ENCODE assay signal across 8 mouse cellular contexts in the genomic region with DNA sequence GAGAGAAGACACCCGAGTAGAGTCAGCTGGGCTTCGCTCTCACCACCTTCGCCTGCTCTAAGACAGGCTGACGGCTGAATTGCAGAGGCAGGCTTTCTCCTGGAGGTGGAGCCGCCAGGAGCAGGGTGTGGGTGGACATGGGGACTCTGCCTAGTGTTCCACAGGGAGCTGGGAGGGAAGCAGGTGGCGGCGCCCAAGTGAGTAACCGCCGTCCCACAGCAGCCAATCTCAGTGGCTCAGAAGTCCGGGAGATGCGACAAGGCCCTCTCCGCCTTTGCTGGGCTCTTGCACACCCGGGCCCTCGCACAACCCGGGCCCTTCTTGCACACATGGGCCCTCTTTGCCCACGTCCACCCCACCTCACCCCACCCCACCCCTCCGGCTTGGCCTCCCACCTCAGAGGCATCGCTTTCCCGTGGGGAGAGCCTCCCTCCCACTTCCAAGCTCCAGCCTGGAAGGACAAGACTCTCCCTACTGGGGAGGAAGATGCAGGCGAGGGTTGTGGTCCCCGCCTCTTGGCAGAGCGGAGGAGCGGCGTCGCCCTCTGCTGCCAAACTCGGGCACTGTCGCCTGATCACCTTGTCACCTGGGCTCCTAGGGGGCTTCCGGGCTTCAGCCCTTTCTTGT. TPM values are rescaled to one million over a fixed set of nuclear protein-coding genes. Genes with fewer than 3 reads are reported as not detected.
DNase-seq lines count a peak whose midpoint lies in the region; ATAC-seq and TF ChIP-seq lines count a peak whose summit lies in the region.

No protein-coding gene starts in this region.

- no peaks in the 10 kb centered on the region; the same call in 1 of the 2 replicates for H3K27me3 ChIP-seq in forebrain, postnatal 0 days (ENCODE audit: insufficient read depth, low read length)
- H3K27me3 ChIP-seq in kidney, embryonic 15.5 days = no peaks in the 10 kb centered on the region
- peaks cover 29% of the 10 kb centered on the region for H3K27me3 ChIP-seq in liver, embryonic 15.5 days

- WGBS in lung, adult 2 months = 13% methylated on average over 28 of the region's 28 CpGs
- WGBS in forebrain, postnatal 0 days = 3% methylated on average over 28 of the region's 28 CpGs
- 2% methylated on average over 28 of the region's 28 CpGs for whole genome bisulfite sequencing in kidney, embryonic 15.5 days
- WGBS in liver, embryonic 15.5 days (ENCODE audit: insufficient replicate concordance) = 9% methylated on average over 28 of the region's 28 CpGs
- WGBS in olfactory bulb, adult 2 months = 5% methylated on average over 28 of the region's 28 CpGs

- no peaks in the 10 kb centered on the region for H3K36me3 ChIP-seq in forebrain, postnatal 0 days (ENCODE audit: insufficient read depth)
- no peaks in the 10 kb centered on the region for H3K36me3 ChIP-seq in kidney, embryonic 15.5 days
- H3K36me3 ChIP-seq in liver, embryonic 15.5 days (replicated peaks) = no peaks in the 10 kb centered on the region

- H3K27ac ChIP-seq in forebrain, postnatal 0 days (ENCODE audit: low read depth, low read length) = no peak overlapping the region
- no peak overlapping the region for H3K27ac ChIP-seq in kidney, embryonic 15.5 days
- no peak overlapping the region for H3K27ac ChIP-seq in liver, embryonic 15.5 days (replicated peaks)
- peak overlapping the region; percentile 95 for H3K27ac ChIP-seq in olfactory bulb, adult 2 months (ENCODE audit: insufficient read depth, low read depth, low read length)

- peaks cover 16% of the 10 kb centered on the region for H3K4me1 ChIP-seq in lung, adult 2 months (ENCODE audit: control insufficient read depth, insufficient read depth, low read length)
- H3K4me1 ChIP-seq in forebrain, postnatal 0 days (ENCODE audit: insufficient read depth) = no peaks in the 10 kb centered on the region
- H3K4me1 ChIP-seq in kidney, embryonic 15.5 days = peaks cover 52% of the 10 kb centered on the region
- H3K4me1 ChIP-seq in liver, embryonic 15.5 days (replicated peaks) = peaks cover 11% of the 10 kb centered on the region
- peaks cover 48% of the 10 kb centered on the region for H3K4me1 ChIP-seq in olfactory bulb, adult 2 months (ENCODE audit: control insufficient read depth, insufficient read depth, low read length)

- no peak for DNase-seq in lung, adult 2 months
- DNase-seq in lung, adult 18-20 months = no peak
- DNase-seq in cerebellum, adult 11 months = peak; percentile 64
- DNase-seq in forebrain, postnatal 0 days = peak; percentile 61

- no peak for TF ChIP-seq POLR2A in lung, adult 2 months (IDR thresholded peaks at IDR 0.05; ENCODE audit: borderline replicate concordance, extremely low read depth, low read depth, low read length)
- no peak for TF ChIP-seq POLR2A in olfactory bulb, adult 2 months (IDR thresholded peaks at IDR 0.05; ENCODE audit: insufficient read depth, low read depth, low read length)

- peak; percentile 50; the same call in 1 of the 2 replicates for ATAC-seq in forebrain, postnatal 0 days
- ATAC-seq in kidney, embryonic 15.5 days (replicated peaks; ENCODE audit: low FRiP score) = peak; percentile 30; the same call in 1 of the 2 replicates
- ATAC-seq in liver, embryonic 15.5 days (ENCODE audit: insufficient read depth) = no peak
- ATAC-seq in erythroblast, adult 5-6 weeks (replicated peaks; ENCODE audit: low FRiP score, poor library complexity, severe bottlenecking) = no peak

- no peaks in the 10 kb centered on the region for H3K9me3 ChIP-seq in forebrain, postnatal 0 days (ENCODE audit: low read length)
- H3K9me3 ChIP-seq in kidney, embryonic 15.5 days (replicated peaks) = no peaks in the 10 kb centered on the region
- no peaks in the 10 kb centered on the region for H3K9me3 ChIP-seq in liver, embryonic 15.5 days (replicated peaks)

- TF ChIP-seq CTCF in lung, adult 2 months (IDR thresholded peaks at IDR 0.05; ENCODE audit: insufficient read depth, low read length) = peak; percentile 64
- peak; percentile 63 for TF ChIP-seq CTCF in forebrain, postnatal 0 days (IDR thresholded peaks at IDR 0.05; ENCODE audit: low read depth)
- TF ChIP-seq CTCF in olfactory bulb, adult 2 months (IDR thresholded peaks at IDR 0.05; ENCODE audit: insufficient read depth, low read depth, low read length) = peak; percentile 56; the same call in 1 of the 2 replicates

- no peak overlapping the region for H3K9ac ChIP-seq in forebrain, postnatal 0 days
- H3K9ac ChIP-seq in kidney, embryonic 15.5 days = no peak overlapping the region
- H3K9ac ChIP-seq in liver, embryonic 15.5 days = no peak overlapping the region

- no peak overlapping the region for H3K4me3 ChIP-seq in lung, adult 2 months (replicated peaks; ENCODE audit: extremely low read depth, low read depth, low read length)
- H3K4me3 ChIP-seq in forebrain, postnatal 0 days (ENCODE audit: low read depth, low read length) = peak overlapping the region; percentile 9; the same call in 1 of the 2 replicates
- peak overlapping the region; percentile 36 for H3K4me3 ChIP-seq in kidney, embryonic 15.5 days (replicated peaks)
- H3K4me3 ChIP-seq in liver, embryonic 15.5 days (replicated peaks) = no peak overlapping the region
- H3K4me3 ChIP-seq in olfactory bulb, adult 2 months (ENCODE audit: insufficient read depth, low read depth, low read length) = no peak overlapping the region

- peak overlapping the region; percentile 42 for H3K4me2 ChIP-seq in forebrain, postnatal 0 days (ENCODE audit: low read depth)
- H3K4me2 ChIP-seq in kidney, embryonic 15.5 days = peak overlapping the region; percentile 78
- H3K4me2 ChIP-seq in liver, embryonic 15.5 days = peak overlapping the region; percentile 18; the same call in 1 of the 2 replicates

RNA-seq across cellular contexts. Expression of gene Grasp, which starts 15.0 kb away (rescaled TPM):
- 36.6 and 58.8 TPM in 2 replicates for polyA plus RNA-seq in lung, adult 2 months (2012; rRNA removed)
- total RNA-seq in forebrain, postnatal 0 days (2014; rRNA removed) = 8.8 and 11.1 TPM in 2 replicates
- 3.3 and 3.4 TPM in 2 replicates for polyA plus RNA-seq in forebrain, postnatal 0 days (2015; fragmentation: Nextera tagmentation; extraction: Ambion mirVana)
- polyA plus RNA-seq in kidney, embryonic 15.5 days (2015; fragmentation: Nextera tagmentation; extraction: Ambion mirVana) = 4.7 TPM in 2 replicates
- 0.37 and 0.46 TPM in 2 replicates for polyA plus RNA-seq in liver, embryonic 15.5 days (2015; fragmentation: Nextera tagmentation; extraction: Ambion mirVana)
- polyA plus RNA-seq in olfactory bulb, adult 2 months (2012; ENCODE audit: insufficient read depth, insufficient read length, low replicate concordance, missing spikeins) = not detected in 2 replicates
- total RNA-seq in erythroblast, adult 5-6 weeks (2015; ENCODE audit: low replicate concordance) = not detected in 2 replicates
- total RNA-seq in erythroblast, adult 5-6 weeks (2017; ENCODE audit: low replicate concordance) = 0.84 TPM in 1 of 2 replicates, not detected in the other

RNA-seq across cellular contexts. Expression of gene Nr4a1, which starts 15.1 kb away (rescaled TPM):
- polyA plus RNA-seq in lung, adult 2 months (2012; rRNA removed) = 40.0 and 43.4 TPM in 2 replicates
- 8.9 and 9.6 TPM in 2 replicates for total RNA-seq in forebrain, postnatal 0 days (2014; rRNA removed)
- polyA plus RNA-seq in forebrain, postnatal 0 days (2015; fragmentation: Nextera tagmentation; extraction: Ambion mirVana) = 8.5 and 9.0 TPM in 2 replicates
- polyA plus RNA-seq in kidney, embryonic 15.5 days (2015; fragmentation: Nextera tagmentation; extraction: Ambion mirVana) = 9.8 and 10.0 TPM in 2 replicates
- 0.68 and 0.83 TPM in 2 replicates for polyA plus RNA-seq in liver, embryonic 15.5 days (2015; fragmentation: Nextera tagmentation; extraction: Ambion mirVana)
- polyA plus RNA-seq in olfactory bulb, adult 2 months (2012; ENCODE audit: insufficient read depth, insufficient read length, low replicate concordance, missing spikeins) = not detected in 2 replicates
- total RNA-seq in erythroblast, adult 5-6 weeks (2015; ENCODE audit: low replicate concordance) = 3.3 and 11.3 TPM in 2 replicates
- total RNA-seq in erythroblast, adult 5-6 weeks (2017; ENCODE audit: low replicate concordance) = 6.0 and 15.7 TPM in 2 replicates

RNA-seq across cellular contexts. Expression of gene Atg101, which starts 45.1 kb away (rescaled TPM):
- 36.1 and 38.6 TPM in 2 replicates for polyA plus RNA-seq in lung, adult 2 months (2012; rRNA removed)
- total RNA-seq in forebrain, postnatal 0 days (2014; rRNA removed) = 56.3 and 60.0 TPM in 2 replicates
- 81.3 and 94.4 TPM in 2 replicates for polyA plus RNA-seq in forebrain, postnatal 0 days (2015; fragmentation: Nextera tagmentation; extraction: Ambion mirVana)
- 75.0 and 80.1 TPM in 2 replicates for polyA plus RNA-seq in kidney, embryonic 15.5 days (2015; fragmentation: Nextera tagmentation; extraction: Ambion mirVana)
- 25.5 and 27.3 TPM in 2 replicates for polyA plus RNA-seq in liver, embryonic 15.5 days (2015; fragmentation: Nextera tagmentation; extraction: Ambion mirVana)
- not detected in 2 replicates for polyA plus RNA-seq in olfactory bulb, adult 2 months (2012; ENCODE audit: insufficient read depth, insufficient read length, low replicate concordance, missing spikeins)
- 7.9 and 14.2 TPM in 2 replicates for total RNA-seq in erythroblast, adult 5-6 weeks (2015; ENCODE audit: low replicate concordance)
- total RNA-seq in erythroblast, adult 5-6 weeks (2017; ENCODE audit: low replicate concordance) = 13.0 and 14.1 TPM in 2 replicates

RNA-seq across cellular contexts. Expression of gene 6030408B16Rik, which starts 54.0 kb away (rescaled TPM):
- 35.1 and 39.4 TPM in 2 replicates for polyA plus RNA-seq in lung, adult 2 months (2012; rRNA removed)
- total RNA-seq in forebrain, postnatal 0 days (2014; rRNA removed) = 0.54 and 1.00 TPM in 2 replicates
- polyA plus RNA-seq in forebrain, postnatal 0 days (2015; fragmentation: Nextera tagmentation; extraction: Ambion mirVana) = 0.30 and 0.77 TPM in 2 replicates
- polyA plus RNA-seq in kidney, embryonic 15.5 days (2015; fragmentation: Nextera tagmentation; extraction: Ambion mirVana) = 18.1 and 19.9 TPM in 2 replicates
- 0.30 and 0.81 TPM in 2 replicates for polyA plus RNA-seq in liver, embryonic 15.5 days (2015; fragmentation: Nextera tagmentation; extraction: Ambion mirVana)
- not detected in 2 replicates for polyA plus RNA-seq in olfactory bulb, adult 2 months (2012; ENCODE audit: insufficient read depth, insufficient read length, low replicate concordance, missing spikeins)
- not detected in 2 replicates for total RNA-seq in erythroblast, adult 5-6 weeks (2015; ENCODE audit: low replicate concordance)
- total RNA-seq in erythroblast, adult 5-6 weeks (2017; ENCODE audit: low replicate concordance) = not detected in 2 replicates

Comparison
In these comparisons a context has a peak if more than half of its experiments do, and no peak if none do; other contexts are left out.
1. DNase-seq: peak in cerebellum, adult 11 months (single experiment) and forebrain, postnatal 0 days (single experiment); none in lung, adult 2 months (single experiment) and lung, adult 18-20 months (0 of 2).
2. H3K4me3 ChIP-seq: peak in forebrain, postnatal 0 days (single experiment) and kidney, embryonic 15.5 days (single experiment); none in lung, adult 2 months (single experiment), liver, embryonic 15.5 days (single experiment) and olfactory bulb, adult 2 months (single experiment).
3. ATAC-seq: peak in forebrain, postnatal 0 days (single experiment) and kidney, embryonic 15.5 days (single experiment); none in liver, embryonic 15.5 days (single experiment) and erythroblast, adult 5-6 weeks (single experiment).
4. H3K4me2 ChIP-seq: peak in every context shown above with its lines; median percentile 78 in kidney, embryonic 15.5 days; 42 in forebrain, postnatal 0 days; 18 in liver, embryonic 15.5 days.
5. RNA of gene Atg101, which starts 45.1 kb away (polyA plus RNA-seq): 81.3 to 94.4 TPM in forebrain, postnatal 0 days, 75.0 to 80.1 TPM in kidney, embryonic 15.5 days, 36.1 to 38.6 TPM in lung, adult 2 months and 25.5 to 27.3 TPM in liver, embryonic 15.5 days; not detected in olfactory bulb, adult 2 months; every median in the first group is over 10 times any median in the second.
6. Peak in every context shown above with its lines, with median percentiles within 50 percentile points of each other: CTCF ChIP-seq.